Mouse (Mus musculus): Measurements from ENCODE around the gene Tmsb15l.
"Not testable (repeated sequence)": the region's sequence is repeated elsewhere in the genome, so short reads cannot be mapped to it uniquely, and the experiment has no call there.

Tmsb15l gene

GRCm38 (mm10) chrX:136976424-136977084 is at the start of gene Tmsb15l, which contains the start of gene Tmsb15b1:
Gene Tmsb15l, minus strand, starts transcription at chrX:136976869.
Gene Tmsb15b1, minus strand, starts transcription at chrX:136976874.
- DNase-seq, result peak; percentile 92

- peak; percentile 33 for DNase-seq
Measured at GRCm38 (mm10) chrX:137019310-137019709, 42.6 kb upstream of the Tmsb15l start.

GRCm38 (mm10) chrX:137017668-137018067 is 41.0 kb upstream of the Tmsb15l start:
- no peak for DNase-seq

- peak; percentile 63 for DNase-seq
Measured at GRCm38 (mm10) chrX:137015099-137015709, 38.5 kb upstream of the Tmsb15l start.

- DNase-seq, result no peak
Measured at GRCm38 (mm10) chrX:136996256-136996655, 19.6 kb upstream of the Tmsb15l start.

GRCm38 (mm10) chrX:136993641-136994040 is 17.0 kb upstream of the Tmsb15l start:
- DNase-seq, result peak; percentile 60

GRCm38 (mm10) chrX:136992978-136993547 is 16.4 kb upstream of the Tmsb15l start, which contains the start of gene Zcchc18:
Gene Zcchc18, plus strand, starts transcription at chrX:136993155.
- peak; percentile 91 for DNase-seq

GRCm38 (mm10) chrX:136992191-136992965 is 15.7 kb upstream of the Tmsb15l start:
- peak; percentile 52 for DNase-seq

GRCm38 (mm10) chrX:136991274-136991673 is 14.6 kb upstream of the Tmsb15l start:
- DNase-seq, result peak; percentile 12

- DNase-seq, result no peak
Measured at GRCm38 (mm10) chrX:136986039-136986438, 9.4 kb upstream of the Tmsb15l start.

- peak; percentile 32 for DNase-seq
Measured at GRCm38 (mm10) chrX:136978616-136979015, 1.9 kb upstream of the Tmsb15l start.

- not testable (repeated sequence) for DNase-seq
Measured at GRCm38 (mm10) chrX:136975397-136975796, 1.3 kb downstream of the Tmsb15l start, which contains the start of gene Tmsb15b2. Gene Tmsb15b2, minus strand, starts transcription at chrX:136975497.

- DNase-seq, result peak; percentile 10
Measured at GRCm38 (mm10) chrX:136959688-136960087, 17.0 kb downstream of the Tmsb15l start.

- DNase-seq, result not testable (repeated sequence)
Measured at GRCm38 (mm10) chrX:136958300-136958699, 18.4 kb downstream of the Tmsb15l start.

- peak; percentile 90 for DNase-seq
Measured at GRCm38 (mm10) chrX:136957583-136958279, 18.9 kb downstream of the Tmsb15l start.

- DNase-seq, result no peak
Measured at GRCm38 (mm10) chrX:136937985-136938384, 38.7 kb downstream of the Tmsb15l start.

GRCm38 (mm10) chrX:136927031-136927430 is 49.6 kb downstream of the Tmsb15l start, which contains the start of gene H2bfm:
Gene H2bfm, plus strand, starts transcription at chrX:136927325.
- no peak for DNase-seq

- no peak for DNase-seq
Measured at GRCm38 (mm10) chrX:136925863-136926262, 50.8 kb downstream of the Tmsb15l start.
